Mouse (Mus musculus) forebrain, embryonic 11.5 days (tissue): ENCODE results near the gene Ralgapa1. TPM values are rescaled to one million over a fixed set of nuclear protein-coding genes. Genes with fewer than 3 reads are reported as not detected.
"Not testable (repeated sequence)": the region's sequence is repeated elsewhere in the genome, so short reads cannot be mapped to it uniquely, and the experiment has no call there.

Source experiments
- ATAC-seq: fragments of 200-750 bp; cut with Nextera tagmentation; replicated peaks from 2 replicates; pipeline ENCODE4 v1.8.0; 2017; ENCODE audit warnings: moderate TSS enrichment; ENCODE audit not compliant: low FRiP score
- DNase-seq: peaks from one replicate; pipeline ENCODE4 v3.0.0-alpha.2; 2017; ENCODE audit warnings: low spot score
- H3K27ac ChIP-seq: fragments of 300-500 bp; sonication (generic); 2 replicates; pipeline ENCODE4 v1.5.1; 2014; ENCODE audit warnings: low read depth, low read length
- H3K27me3 ChIP-seq: fragments of 300-500 bp; sonication (generic); 2 replicates; pipeline ENCODE4 v1.6.1; 2014; ENCODE audit warnings: mild to moderate bottlenecking, low read length, mixed read lengths; ENCODE audit not compliant: control insufficient read depth, insufficient read depth
- H3K36me3 ChIP-seq: fragments of 300-500 bp; sonication (generic); 2 replicates; pipeline ENCODE4 v1.6.1; 2014; ENCODE audit warnings: mild to moderate bottlenecking, low read length, moderate library complexity, mixed read lengths; ENCODE audit not compliant: control insufficient read depth, insufficient read depth
- H3K4me1 ChIP-seq: fragments of 300-500 bp; sonication (generic); replicated peaks from 2 replicates; pipeline ENCODE4 v1.6.1; 2014; ENCODE audit warnings: low read length, mixed read lengths; ENCODE audit not compliant: control insufficient read depth, insufficient read depth
- H3K4me2 ChIP-seq: fragments of 300-500 bp; sonication (generic); 2 replicates; pipeline ENCODE4 v1.6.1; 2014; ENCODE audit warnings: low read depth, mild to moderate bottlenecking, low read length, moderate library complexity, mixed read lengths; ENCODE audit not compliant: severe bottlenecking
- H3K4me3 ChIP-seq: fragments of 300-500 bp; sonication (generic); 2 replicates; pipeline ENCODE4 v1.5.1; 2014; ENCODE audit warnings: low read depth, low read length
- H3K9ac ChIP-seq: fragments of 300-500 bp; sonication (generic); 2 replicates; pipeline ENCODE4 v1.6.1; 2014; ENCODE audit warnings: low read length
- H3K9me3 ChIP-seq: fragments of 300-500 bp; sonication (generic); 2 replicates; pipeline ENCODE4 v1.6.1; 2016; ENCODE audit warnings: low read length, mixed read lengths; ENCODE audit not compliant: control insufficient read depth
- WGBS: fragments of 180-500 bp; shearing (Covaris S2); extraction: QIAGEN DNeasy Blood & Tissue Kit; methylation state at CpG from one replicate; pipeline ENCODE4 v1.1.7; 2014; 5-methylcytosine and 5-hydroxymethylcytosine counted together
- microRNA-seq: library from miRNA; unstranded; fragments of <30 nt; microRNA quantifications from one replicate; pipeline ENCODE4, GENCODE M21; 2016; ENCODE audit not compliant: insufficient number of aligned reads
- polyA plus RNA-seq: library from polyadenylated mRNA; unstranded; fragments of >200 nt; fragmentation: Nextera tagmentation; extraction: Ambion mirVana; gene quantifications from 2 replicates; pipeline ENCODE4 v1.2.1, GENCODE M21; 2014

Gene Ralgapa1
- polyA plus RNA-seq, 1 experiment from 2014 or later, result 17.9 TPM

GRCm38 (mm10) chr12:55560025-55560690, 260.8 kb downstream of the Ralgapa1 start:
- Histone ChIP-seq H3K27me3 (no peaks in the 10 kb centered on the region), H3K9ac (peak overlapping the region; percentile 37), H3K27ac (no peak overlapping the region), H3K4me3 (peak overlapping the region; percentile 18; the same call in 1 of the 2 replicates), H3K4me1 (peaks cover 2% of the 10 kb centered on the region; the same call in 1 of the 2 replicates), H3K9me3 (no peaks in the 10 kb centered on the region), H3K36me3 (no peaks in the 10 kb centered on the region), H3K4me2 (peak overlapping the region; percentile 40; the same call in 1 of the 2 replicates)
- ATAC-seq (no peak), DNase-seq (no peak)
- WGBS, result 10% methylated on average over 19 of the region's 19 CpGs

GRCm38 (mm10) chr12:55559184-55559855, 261.6 kb downstream of the Ralgapa1 start:
- 81% methylated on average over 12 of the region's 12 CpGs for WGBS
- DNase-seq (no peak), ATAC-seq (no peak)
- H3K27ac ChIP-seq, result no peak overlapping the region
- H3K4me1 ChIP-seq, result peaks cover 2% of the 10 kb centered on the region; the same call in 1 of the 2 replicates
- H3K36me3 ChIP-seq, result no peaks in the 10 kb centered on the region
- H3K9me3 ChIP-seq, result no peaks in the 10 kb centered on the region
- H3K9ac ChIP-seq, result no peak overlapping the region
- H3K4me2 ChIP-seq, result no peak overlapping the region
- H3K27me3 ChIP-seq, result no peaks in the 10 kb centered on the region
- no peak overlapping the region for H3K4me3 ChIP-seq

- H3K4me1 ChIP-seq, result peaks cover 2% of the 10 kb centered on the region; the same call in 1 of the 2 replicates
- ATAC-seq (no peak), DNase-seq (no peak)
- WGBS, result 76% methylated on average over 6 of the region's 6 CpGs
- H3K9ac ChIP-seq, result no peak overlapping the region
- H3K4me3 ChIP-seq, result no peak overlapping the region
- no peak overlapping the region for H3K4me2 ChIP-seq
- H3K36me3 ChIP-seq, result no peaks in the 10 kb centered on the region
- H3K27me3 ChIP-seq, result no peaks in the 10 kb centered on the region
- no peak overlapping the region for H3K27ac ChIP-seq
- H3K9me3 ChIP-seq, result no peaks in the 10 kb centered on the region
These were observed 263.1 kb downstream of the Ralgapa1 start for GRCm38 (mm10) chr12:55557866-55558265.

GRCm38 (mm10) chr12:55554901-55555300, 266.1 kb downstream of the Ralgapa1 start:
- H3K4me2 ChIP-seq, result not testable (repeated sequence)
- 90% methylated on average over 6 of the region's 6 CpGs for WGBS

More at GRCm38 (mm10) chr12:55554901-55555300, 266.1 kb downstream of the Ralgapa1 start:
- not testable (repeated sequence) for H3K4me1 ChIP-seq, H3K36me3 ChIP-seq, ATAC-seq, H3K27me3 ChIP-seq, H3K4me3 ChIP-seq, H3K27ac ChIP-seq, H3K9ac ChIP-seq, H3K9me3 ChIP-seq, DNase-seq

Small RNA genes lying within 50 kb of the gene (microRNA-seq; reads per million reads assigned to microRNA genes)
- 4.2 reads per million for gene Gm23394

Other genes with a start within 250 kb of the Ralgapa1 start
- gene Insm2, start 221.7 kb downstream of the Ralgapa1 start, polyA plus RNA-seq, result 1.6 and 1.7 TPM in 2 replicates
- gene Brms1l, start 15.2 kb upstream of the Ralgapa1 start, polyA plus RNA-seq, result 36.5 and 39.1 TPM in 2 replicates